ENCODE assay signal across 10 mouse cellular contexts in the genomic region with DNA sequence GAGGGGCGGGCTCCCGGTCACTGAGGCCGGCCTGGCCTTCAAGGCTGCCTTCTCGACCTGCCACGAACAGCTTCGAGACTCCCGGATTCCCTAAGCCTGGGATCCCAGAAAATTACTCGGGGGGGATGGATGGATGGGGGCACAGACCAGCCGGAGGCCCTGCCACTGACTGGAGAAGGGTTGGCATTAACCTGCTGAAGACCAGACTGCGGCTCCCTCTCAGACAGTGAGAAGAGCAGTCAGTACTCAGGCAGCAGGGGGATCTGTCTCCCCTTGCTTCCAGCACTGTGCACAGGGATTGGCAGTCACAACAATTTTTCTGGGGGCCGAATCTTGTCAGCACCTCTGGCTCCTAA. TPM values are rescaled to one million over a fixed set of nuclear protein-coding genes. Genes with fewer than 3 reads are reported as not detected.
DNase-seq lines count a peak whose midpoint lies in the region; ATAC-seq and TF ChIP-seq lines count a peak whose summit lies in the region.
"Had no signal": no experiment of that assay in that cellular context is flagged by ENCODE, and none has a peak within 500 bp of the region (broad histone marks: within the 10 kb centered on the region; RNA-seq: fewer than 3 reads in every experiment).

No protein-coding gene starts in this region.

- no peak for TF ChIP-seq CTCF in cortical plate, adult 2 months (IDR thresholded peaks at IDR 0.05; ENCODE audit: extremely low read depth, insufficient read depth, low read length)

- 6% methylated on average over 11 of the region's 11 CpGs for WGBS in heart, embryonic 14.5 days
- 5% methylated on average over 11 of the region's 11 CpGs for WGBS in hindbrain, embryonic 12.5 days
- WGBS in midbrain, embryonic 13.5 days, result 7% methylated on average over 11 of the region's 11 CpGs

- H3K4me1 ChIP-seq in heart, embryonic 14.5 days (ENCODE audit: control insufficient read depth in 2 of 2, insufficient read depth in 2 of 2, low read length in 2 of 2), result peaks cover 4% of the 10 kb centered on the region in 2 experiments; a peak in 2 of 4 replicates
- H3K4me1 ChIP-seq in cortical plate, adult 2 months (ENCODE audit: control insufficient read depth, insufficient read depth, low read length), result peaks cover 2% of the 10 kb centered on the region; the same call in 1 of the 2 replicates
- H3K4me1 ChIP-seq in hindbrain, embryonic 12.5 days, result peaks cover 8% of the 10 kb centered on the region
- H3K4me1 ChIP-seq in midbrain, embryonic 13.5 days (replicated peaks), result peaks cover 21% of the 10 kb centered on the region

- no peak for DNase-seq in heart, postnatal 36 days
- no peak for DNase-seq in adrenal gland, adult 18-20 months (ENCODE audit: low spot score in 2 of 2)
- DNase-seq in B cell, adult 2 months, result no peak

- peak overlapping the region; percentile 85 for H3K9ac ChIP-seq in heart, embryonic 14.5 days (ENCODE audit: low read length)
- peak overlapping the region; percentile 89 for H3K9ac ChIP-seq in hindbrain, embryonic 12.5 days
- H3K9ac ChIP-seq in midbrain, embryonic 13.5 days (replicated peaks), result peak overlapping the region; percentile 88

- H3K36me3 ChIP-seq in heart, embryonic 14.5 days (ENCODE audit: control insufficient read depth, insufficient read depth, low read length), result peaks cover 20% of the 10 kb centered on the region
- peaks cover 26% of the 10 kb centered on the region for H3K36me3 ChIP-seq in hindbrain, embryonic 12.5 days
- H3K36me3 ChIP-seq in midbrain, embryonic 13.5 days, result peaks cover 33% of the 10 kb centered on the region
- H3K36me3 ChIP-seq: G1E had no signal

- peak; percentile 24; the same call in 1 of the 2 replicates for ATAC-seq in heart, embryonic 14.5 days (ENCODE audit: insufficient number of reproducible peaks, insufficient read depth, low FRiP score, low read depth)
- peak; percentile 69 for ATAC-seq in hindbrain, embryonic 12.5 days (ENCODE audit: low FRiP score)
- ATAC-seq in midbrain, embryonic 13.5 days, result peak; percentile 73
- ATAC-seq in activated CD4-positive, CD25-positive, alpha-beta regulatory T cell, adult 4 months, result no peak

- no peak for TF ChIP-seq POLR2A in cortical plate, adult 2 months (IDR thresholded peaks at IDR 0.05; ENCODE audit: extremely low read depth, insufficient read depth, low read length)

- peak overlapping the region in 1 of 2 experiments; percentile 62; a peak in 1 of 4 replicates for H3K27ac ChIP-seq in heart, embryonic 14.5 days (replicated peaks in 1 of 2; ENCODE audit: control insufficient read depth in 1 of 2, insufficient read depth in 1 of 2, low read depth in 2 of 2, low read length in 2 of 2)
- no peak overlapping the region for H3K27ac ChIP-seq in cortical plate, adult 2 months (ENCODE audit: insufficient read depth, low read length)
- peak overlapping the region; percentile 79 for H3K27ac ChIP-seq in hindbrain, embryonic 12.5 days
- peak overlapping the region; percentile 79 for H3K27ac ChIP-seq in midbrain, embryonic 13.5 days

- H3K4me3 ChIP-seq in heart, embryonic 14.5 days (ENCODE audit: control insufficient read depth in 1 of 2, insufficient read depth in 1 of 2, low read depth in 1 of 2, low read length in 2 of 2), result peak overlapping the region; percentile 74 to 75
- H3K4me3 ChIP-seq in cortical plate, adult 2 months (ENCODE audit: insufficient read depth, low read length), result peak overlapping the region; percentile 73
- H3K4me3 ChIP-seq in hindbrain, embryonic 12.5 days, result peak overlapping the region; percentile 85
- peak overlapping the region; percentile 64 for H3K4me3 ChIP-seq in midbrain, embryonic 13.5 days (replicated peaks)

- H3K9me3 ChIP-seq in heart, embryonic 14.5 days (ENCODE audit: control insufficient read depth, low read length), result no peaks in the 10 kb centered on the region
- H3K9me3 ChIP-seq in hindbrain, embryonic 12.5 days (replicated peaks), result no peaks in the 10 kb centered on the region
- H3K9me3 ChIP-seq in midbrain, embryonic 13.5 days, result no peaks in the 10 kb centered on the region

- intact Hi-C loops in heart, postnatal 36 days (cut with DNase I), result no loop called here

- peak overlapping the region; percentile 97 for H3K4me2 ChIP-seq in heart, embryonic 14.5 days (ENCODE audit: low read length)
- H3K4me2 ChIP-seq in hindbrain, embryonic 12.5 days (replicated peaks), result peak overlapping the region; percentile 91
- H3K4me2 ChIP-seq in midbrain, embryonic 13.5 days (replicated peaks), result peak overlapping the region; percentile 94

- H3K27me3 ChIP-seq in heart, embryonic 14.5 days (ENCODE audit: control insufficient read depth, insufficient read depth, low read length), result peaks cover 7% of the 10 kb centered on the region; the same call in 1 of the 2 replicates
- peaks cover 6% of the 10 kb centered on the region; the same call in 1 of the 2 replicates for H3K27me3 ChIP-seq in hindbrain, embryonic 12.5 days
- peaks cover 4% of the 10 kb centered on the region; the same call in 1 of the 2 replicates for H3K27me3 ChIP-seq in midbrain, embryonic 13.5 days

RNA-seq across cellular contexts. Expression of a gene that starts 0.7 kb away (rescaled TPM):
- polyA plus RNA-seq in heart, embryonic 14.5 days (2014; fragmentation: Nextera tagmentation; extraction: Ambion mirVana), result 2.8 and 3.6 TPM in 2 replicates
- total RNA-seq in heart, postnatal 36 days (2021), result 1 to 10 TPM; 3.2 to 4.7 TPM
- 15.3 and 15.7 TPM in 2 replicates for polyA plus RNA-seq in cortical plate, adult 2 months (2012; rRNA removed)
- polyA plus RNA-seq in hindbrain, embryonic 12.5 days (2016; fragmentation: Nextera tagmentation; extraction: Ambion mirVana), result 10.0 and 10.6 TPM in 2 replicates
- polyA plus RNA-seq in midbrain, embryonic 13.5 days (2015; fragmentation: Nextera tagmentation; extraction: Ambion mirVana), result 10.7 and 11.8 TPM in 2 replicates
- total RNA-seq in adrenal gland, adult 18-20 months (2021), result 1 to 10 TPM; 4.5 to 5.1 TPM
- under 1 TPM in 1 of 2 experiments, not detected in 1; 0.08 TPM for polyA plus RNA-seq in activated CD4-positive, CD25-positive, alpha-beta regulatory T cell, adult 4 months (2017; shearing (Covaris generic))
- total RNA-seq: neutrophil, adult 5-6 weeks had no signal
- polyA plus RNA-seq: G1E had no signal

RNA-seq across cellular contexts. Expression of a gene that starts 18.8 kb away (rescaled TPM):
- polyA plus RNA-seq in heart, embryonic 14.5 days (2014; fragmentation: Nextera tagmentation; extraction: Ambion mirVana), result 0.43 TPM in 1 of 2 replicates, not detected in the other
- total RNA-seq in heart, postnatal 36 days (2021), result not detected
- 2.7 and 4.4 TPM in 2 replicates for polyA plus RNA-seq in cortical plate, adult 2 months (2012; rRNA removed)
- 3.7 and 4.0 TPM in 2 replicates for polyA plus RNA-seq in hindbrain, embryonic 12.5 days (2016; fragmentation: Nextera tagmentation; extraction: Ambion mirVana)
- polyA plus RNA-seq in midbrain, embryonic 13.5 days (2015; fragmentation: Nextera tagmentation; extraction: Ambion mirVana), result 0.85 and 1.3 TPM in 2 replicates
- total RNA-seq in adrenal gland, adult 18-20 months (2021), result 1 to 10 TPM; 1.4 to 2.8 TPM
- under 1 TPM in 1 of 2 experiments, not detected in 1; 0.52 TPM for polyA plus RNA-seq in activated CD4-positive, CD25-positive, alpha-beta regulatory T cell, adult 4 months (2017; shearing (Covaris generic))
- total RNA-seq: G1E; neutrophil, adult 5-6 weeks had no signal

RNA-seq across cellular contexts. Expression of a gene that starts 20.6 kb away (rescaled TPM):
- polyA plus RNA-seq in heart, embryonic 14.5 days (2014; fragmentation: Nextera tagmentation; extraction: Ambion mirVana), result 47.9 and 50.9 TPM in 2 replicates
- 10 to 100 TPM; 38.2 to 41.8 TPM for total RNA-seq in heart, postnatal 36 days (2021)
- 37.2 and 38.8 TPM in 2 replicates for polyA plus RNA-seq in cortical plate, adult 2 months (2012; rRNA removed)
- polyA plus RNA-seq in hindbrain, embryonic 12.5 days (2016; fragmentation: Nextera tagmentation; extraction: Ambion mirVana), result 52.5 and 54.3 TPM in 2 replicates
- polyA plus RNA-seq in midbrain, embryonic 13.5 days (2015; fragmentation: Nextera tagmentation; extraction: Ambion mirVana), result 50.1 and 52.3 TPM in 2 replicates
- 10 to 100 TPM; 54.4 to 63.2 TPM for total RNA-seq in adrenal gland, adult 18-20 months (2021)
- 10 to 100 TPM; 15.7 to 17.2 TPM for polyA plus RNA-seq in activated CD4-positive, CD25-positive, alpha-beta regulatory T cell, adult 4 months (2017; shearing (Covaris generic))

RNA-seq across cellular contexts. Expression of a gene that starts 49.4 kb away (rescaled TPM):
- polyA plus RNA-seq in heart, embryonic 14.5 days (2014; fragmentation: Nextera tagmentation; extraction: Ambion mirVana), result not detected in 2 replicates
- 1 to 10 TPM; 2.6 to 3.7 TPM for total RNA-seq in heart, postnatal 36 days (2021)
- polyA plus RNA-seq in cortical plate, adult 2 months (2012; rRNA removed), result 1.8 and 2.0 TPM in 2 replicates
- polyA plus RNA-seq in hindbrain, embryonic 12.5 days (2016; fragmentation: Nextera tagmentation; extraction: Ambion mirVana), result 0.67 and 0.72 TPM in 2 replicates
- 0.54 and 1.4 TPM in 2 replicates for polyA plus RNA-seq in midbrain, embryonic 13.5 days (2015; fragmentation: Nextera tagmentation; extraction: Ambion mirVana)
- total RNA-seq in adrenal gland, adult 18-20 months (2021), result 1 to 10 TPM; 4.5 to 6.3 TPM
- polyA plus RNA-seq in activated CD4-positive, CD25-positive, alpha-beta regulatory T cell, adult 4 months (2017; shearing (Covaris generic)), result not detected
- total RNA-seq: G1E; neutrophil, adult 5-6 weeks had no signal
- polyA plus RNA-seq: G1E had no signal

RNA-seq across cellular contexts. Expression of a gene that starts 58.6 kb away (rescaled TPM):
- polyA plus RNA-seq in heart, embryonic 14.5 days (2014; fragmentation: Nextera tagmentation; extraction: Ambion mirVana), result 0.86 and 1.1 TPM in 2 replicates
- 1 to 10 TPM in 1 of 2 experiments, under 1 TPM in 1; 0.84 to 1.3 TPM for total RNA-seq in heart, postnatal 36 days (2021)
- polyA plus RNA-seq in cortical plate, adult 2 months (2012; rRNA removed), result 0.79 TPM in 1 of 2 replicates, not detected in the other
- polyA plus RNA-seq in hindbrain, embryonic 12.5 days (2016; fragmentation: Nextera tagmentation; extraction: Ambion mirVana), result 1.8 and 2.8 TPM in 2 replicates
- polyA plus RNA-seq in midbrain, embryonic 13.5 days (2015; fragmentation: Nextera tagmentation; extraction: Ambion mirVana), result 1.0 and 1.5 TPM in 2 replicates
- 1 to 10 TPM; 2.0 TPM for total RNA-seq in adrenal gland, adult 18-20 months (2021)
- polyA plus RNA-seq in activated CD4-positive, CD25-positive, alpha-beta regulatory T cell, adult 4 months (2017; shearing (Covaris generic)), result not detected
- total RNA-seq: G1E; neutrophil, adult 5-6 weeks had no signal
- polyA plus RNA-seq: G1E had no signal
